Mouse (Mus musculus): ENCODE measurements around the gene 6030468B19Rik.

6030468B19Rik gene

GRCm38 (mm10) chr11:117797511-117798159 is at the start of gene 6030468B19Rik:
6030468B19Rik (plus strand) TSS chr11:117797660.
- DNase-seq (ENCODE audit: low read depth, low spot score), result no peak
- Histone ChIP-seq H3K36me3 (ENCODE audit: control insufficient read depth, insufficient read depth, low read length, poor library complexity, severe bottlenecking) (no peaks in the 10 kb centered on the region), H3K27me3 (ENCODE audit: control insufficient read depth, insufficient read depth, low read length, poor library complexity, severe bottlenecking) (no peaks in the 10 kb centered on the region)

GRCm38 (mm10) chr11:117748628-117749027 is 48.8 kb upstream of the 6030468B19Rik start:
- Histone ChIP-seq H3K27me3 (ENCODE audit: control insufficient read depth, insufficient read depth, low read length, poor library complexity, severe bottlenecking) (no peaks in the 10 kb centered on the region), H3K36me3 (ENCODE audit: control insufficient read depth, insufficient read depth, low read length, poor library complexity, severe bottlenecking) (peaks cover 26% of the 10 kb centered on the region)
- DNase-seq (ENCODE audit: low read depth, low spot score), result no peak

GRCm38 (mm10) chr11:117749414-117749813 is 48.0 kb upstream of the 6030468B19Rik start:
- Histone ChIP-seq H3K36me3 (ENCODE audit: control insufficient read depth, insufficient read depth, low read length, poor library complexity, severe bottlenecking) (peaks cover 23% of the 10 kb centered on the region), H3K27me3 (ENCODE audit: control insufficient read depth, insufficient read depth, low read length, poor library complexity, severe bottlenecking) (no peaks in the 10 kb centered on the region)
- no peak for DNase-seq (ENCODE audit: low read depth, low spot score)

- Histone ChIP-seq H3K36me3 (ENCODE audit: control insufficient read depth, insufficient read depth, low read length, poor library complexity, severe bottlenecking) (peaks cover 21% of the 10 kb centered on the region), H3K27me3 (ENCODE audit: control insufficient read depth, insufficient read depth, low read length, poor library complexity, severe bottlenecking) (no peaks in the 10 kb centered on the region)
- DNase-seq (ENCODE audit: low read depth, low spot score), result no peak
These were observed 45.9 kb upstream of the 6030468B19Rik start for GRCm38 (mm10) chr11:117751544-117751943.

GRCm38 (mm10) chr11:117755891-117756290 is 41.6 kb upstream of the 6030468B19Rik start:
- H3K36me3 ChIP-seq (ENCODE audit: control insufficient read depth, insufficient read depth, low read length, poor library complexity, severe bottlenecking), result peaks cover 10% of the 10 kb centered on the region
- DNase-seq (ENCODE audit: low read depth, low spot score), result no peak

GRCm38 (mm10) chr11:117759267-117759666 is 38.2 kb upstream of the 6030468B19Rik start:
- no peak for DNase-seq (ENCODE audit: low read depth, low spot score)

More at GRCm38 (mm10) chr11:117755891-117756290, 41.6 kb upstream of the 6030468B19Rik start:
- no peaks in the 10 kb centered on the region for H3K27me3 ChIP-seq (ENCODE audit: control insufficient read depth, insufficient read depth, low read length, poor library complexity, severe bottlenecking)

GRCm38 (mm10) chr11:117760374-117761119 is 36.9 kb upstream of the 6030468B19Rik start:
- Histone ChIP-seq H3K36me3 (ENCODE audit: control insufficient read depth, insufficient read depth, low read length, poor library complexity, severe bottlenecking) (peaks cover 5% of the 10 kb centered on the region), H3K27me3 (ENCODE audit: control insufficient read depth, insufficient read depth, low read length, poor library complexity, severe bottlenecking) (no peaks in the 10 kb centered on the region)
- no peak for DNase-seq (ENCODE audit: low read depth, low spot score)

More at GRCm38 (mm10) chr11:117759267-117759666, 38.2 kb upstream of the 6030468B19Rik start:
- no peaks in the 10 kb centered on the region for H3K27me3 ChIP-seq (ENCODE audit: control insufficient read depth, insufficient read depth, low read length, poor library complexity, severe bottlenecking)
- peaks cover 5% of the 10 kb centered on the region for H3K36me3 ChIP-seq (ENCODE audit: control insufficient read depth, insufficient read depth, low read length, poor library complexity, severe bottlenecking)

GRCm38 (mm10) chr11:117761801-117762200 is 35.7 kb upstream of the 6030468B19Rik start:
- Histone ChIP-seq H3K27me3 (ENCODE audit: control insufficient read depth, insufficient read depth, low read length, poor library complexity, severe bottlenecking) (no peaks in the 10 kb centered on the region), H3K36me3 (ENCODE audit: control insufficient read depth, insufficient read depth, low read length, poor library complexity, severe bottlenecking) (peaks cover 6% of the 10 kb centered on the region)
- no peak for DNase-seq (ENCODE audit: low read depth, low spot score)

- Histone ChIP-seq H3K36me3 (ENCODE audit: control insufficient read depth, insufficient read depth, low read length, poor library complexity, severe bottlenecking) (peaks cover 6% of the 10 kb centered on the region), H3K27me3 (ENCODE audit: control insufficient read depth, insufficient read depth, low read length, poor library complexity, severe bottlenecking) (no peaks in the 10 kb centered on the region)
- DNase-seq (ENCODE audit: low read depth, low spot score), result no peak
These were observed 35.2 kb upstream of the 6030468B19Rik start for GRCm38 (mm10) chr11:117762246-117762645.

GRCm38 (mm10) chr11:117764319-117764718 is 33.1 kb upstream of the 6030468B19Rik start:
- Histone ChIP-seq H3K36me3 (ENCODE audit: control insufficient read depth, insufficient read depth, low read length, poor library complexity, severe bottlenecking) (peaks cover 13% of the 10 kb centered on the region), H3K27me3 (ENCODE audit: control insufficient read depth, insufficient read depth, low read length, poor library complexity, severe bottlenecking) (no peaks in the 10 kb centered on the region)
- DNase-seq (ENCODE audit: low read depth, low spot score), result no peak

GRCm38 (mm10) chr11:117765361-117765760 is 32.1 kb upstream of the 6030468B19Rik start:
- H3K27me3 ChIP-seq (ENCODE audit: control insufficient read depth, insufficient read depth, low read length, poor library complexity, severe bottlenecking), result no peaks in the 10 kb centered on the region
- no peak for DNase-seq (ENCODE audit: low read depth, low spot score)
- peaks cover 13% of the 10 kb centered on the region for H3K36me3 ChIP-seq (ENCODE audit: control insufficient read depth, insufficient read depth, low read length, poor library complexity, severe bottlenecking)

GRCm38 (mm10) chr11:117766275-117766674 is 31.2 kb upstream of the 6030468B19Rik start:
- H3K36me3 ChIP-seq (ENCODE audit: control insufficient read depth, insufficient read depth, low read length, poor library complexity, severe bottlenecking), result peaks cover 11% of the 10 kb centered on the region

GRCm38 (mm10) chr11:117768725-117769682 is 28.5 kb upstream of the 6030468B19Rik start:
- DNase-seq (ENCODE audit: low read depth, low spot score), result no peak
- no peaks in the 10 kb centered on the region for H3K27me3 ChIP-seq (ENCODE audit: control insufficient read depth, insufficient read depth, low read length, poor library complexity, severe bottlenecking)
- peaks cover 15% of the 10 kb centered on the region for H3K36me3 ChIP-seq (ENCODE audit: control insufficient read depth, insufficient read depth, low read length, poor library complexity, severe bottlenecking)

More at GRCm38 (mm10) chr11:117766275-117766674, 31.2 kb upstream of the 6030468B19Rik start:
- no peaks in the 10 kb centered on the region for H3K27me3 ChIP-seq (ENCODE audit: control insufficient read depth, insufficient read depth, low read length, poor library complexity, severe bottlenecking)
- no peak for DNase-seq (ENCODE audit: low read depth, low spot score)

- H3K36me3 ChIP-seq (ENCODE audit: control insufficient read depth, insufficient read depth, low read length, poor library complexity, severe bottlenecking), result peaks cover 15% of the 10 kb centered on the region
- DNase-seq (ENCODE audit: low read depth, low spot score), result no peak
- H3K27me3 ChIP-seq (ENCODE audit: control insufficient read depth, insufficient read depth, low read length, poor library complexity, severe bottlenecking), result no peaks in the 10 kb centered on the region
These were observed 27.8 kb upstream of the 6030468B19Rik start for GRCm38 (mm10) chr11:117769683-117770047.
